Mouse (Mus musculus) intestine, embryonic 16.5 days (tissue): ENCODE data around the gene Dnajb6. TPM values are rescaled to one million over a fixed set of nuclear protein-coding genes. Genes with fewer than 3 reads are reported as not detected.
"Not testable (repeated sequence)": the region's sequence is repeated elsewhere in the genome, so short reads cannot be mapped to it uniquely, and the experiment has no call there.

ENCODE experiments used
- ATAC-seq: fragments of 200-750 bp; cut with Nextera tagmentation; 2 replicates; pipeline ENCODE4 v1.8.0; 2017; ENCODE audit warnings: moderate TSS enrichment, moderate library complexity
- H3K27ac ChIP-seq: fragments of 300-500 bp; sonication (generic); 2 replicates; pipeline ENCODE4 v1.5.1; 2014; ENCODE audit warnings: mild to moderate bottlenecking, low read length
- H3K27me3 ChIP-seq: fragments of 300-500 bp; sonication (generic); replicated peaks from 2 replicates; pipeline ENCODE4 v1.6.1; 2014; ENCODE audit warnings: low read length, control low read depth, mixed read lengths; ENCODE audit not compliant: control insufficient read depth, insufficient read depth
- H3K36me3 ChIP-seq: fragments of 300-500 bp; sonication (generic); 2 replicates; pipeline ENCODE4 v1.6.1; 2014; ENCODE audit warnings: low read length, control low read depth; ENCODE audit not compliant: control insufficient read depth, insufficient read depth
- H3K4me1 ChIP-seq: fragments of 300-500 bp; sonication (generic); 2 replicates; pipeline ENCODE4 v1.6.1; 2014; ENCODE audit warnings: low read length, control low read depth, mixed read lengths; ENCODE audit not compliant: control insufficient read depth, insufficient read depth
- H3K4me2 ChIP-seq: fragments of 300-500 bp; sonication (generic); 2 replicates; pipeline ENCODE4 v1.6.1; 2014; ENCODE audit warnings: low read depth, low read length, control low read depth
- H3K4me3 ChIP-seq: fragments of 300-500 bp; sonication (generic); 2 replicates; pipeline ENCODE4 v1.5.1; 2014; ENCODE audit warnings: mild to moderate bottlenecking, low read length
- H3K9ac ChIP-seq: fragments of 300-500 bp; sonication (generic); 2 replicates; pipeline ENCODE4 v1.6.1; 2014; ENCODE audit warnings: low read depth, low read length
- H3K9me3 ChIP-seq: fragments of 300-500 bp; sonication (generic); 2 replicates; pipeline ENCODE4 v1.6.1; 2016; ENCODE audit warnings: low read length, control low read depth; ENCODE audit not compliant: control insufficient read depth
- WGBS: fragments of 180-500 bp; shearing (Covaris S2); extraction: QIAGEN DNeasy Blood & Tissue Kit; methylation state at CpG from one replicate; pipeline ENCODE4 v1.1.7; 2014; 5-methylcytosine and 5-hydroxymethylcytosine counted together
- polyA plus RNA-seq: library from polyadenylated mRNA; unstranded; fragments of >200 nt; fragmentation: Nextera tagmentation; extraction: Ambion mirVana; gene quantifications from 2 replicates; pipeline ENCODE4 v1.2.1, GENCODE M21; 2015

Gene Dnajb6
- polyA plus RNA-seq, 1 experiment from 2014 or later, result 109 TPM

- Histone ChIP-seq H3K4me1 (no peaks in the 10 kb centered on the region), H3K27me3 (no peaks in the 10 kb centered on the region), H3K9me3 (no peaks in the 10 kb centered on the region), H3K36me3 (peaks cover 9% of the 10 kb centered on the region; the same call in 1 of the 2 replicates), H3K27ac (no peak overlapping the region), H3K9ac (no peak overlapping the region), H3K4me3 (no peak overlapping the region), H3K4me2 (no peak overlapping the region)
- no peak for ATAC-seq
- 69% methylated on average over 5 of the region's 5 CpGs for WGBS
Observed at GRCm38 (mm10) chr5:29775437-29775836, 39.9 kb downstream of the Dnajb6 start.

- Histone ChIP-seq H3K27me3 (no peaks in the 10 kb centered on the region), H3K9ac (no peak overlapping the region), H3K4me3 (no peak overlapping the region), H3K27ac (no peak overlapping the region), H3K4me2 (no peak overlapping the region), H3K36me3 (peaks cover 6% of the 10 kb centered on the region; the same call in 1 of the 2 replicates), H3K4me1 (no peaks in the 10 kb centered on the region), H3K9me3 (no peaks in the 10 kb centered on the region)
- 91% methylated on average over 6 of the region's 6 CpGs for WGBS
- no peak for ATAC-seq
Observed at GRCm38 (mm10) chr5:29778029-29778428, 42.5 kb downstream of the Dnajb6 start.

GRCm38 (mm10) chr5:29779733-29780132, 44.2 kb downstream of the Dnajb6 start:
- not testable (repeated sequence) for H3K4me2 ChIP-seq, H3K9ac ChIP-seq, H3K27me3 ChIP-seq, H3K9me3 ChIP-seq, H3K36me3 ChIP-seq, H3K4me1 ChIP-seq, H3K27ac ChIP-seq, ATAC-seq, H3K4me3 ChIP-seq
- WGBS, result 80% methylated on average over 8 of the region's 9 CpGs

- no peak overlapping the region for H3K9ac ChIP-seq
- 89% methylated on average over 3 of the region's 3 CpGs for WGBS
- H3K27me3 ChIP-seq, result no peaks in the 10 kb centered on the region
- no peak overlapping the region for H3K4me3 ChIP-seq
- H3K4me1 ChIP-seq, result no peaks in the 10 kb centered on the region
- no peak for ATAC-seq
- no peak overlapping the region for H3K4me2 ChIP-seq
- no peaks in the 10 kb centered on the region for H3K9me3 ChIP-seq
- H3K27ac ChIP-seq, result no peak overlapping the region
- H3K36me3 ChIP-seq, result peaks cover 6% of the 10 kb centered on the region; the same call in 1 of the 2 replicates
Observed at GRCm38 (mm10) chr5:29782261-29782660, 46.8 kb downstream of the Dnajb6 start.

GRCm38 (mm10) chr5:29784906-29785305, 49.4 kb downstream of the Dnajb6 start:
- not testable (repeated sequence) for H3K27me3 ChIP-seq, ATAC-seq
- WGBS, result 93% methylated on average over 9 of the region's 13 CpGs

GRCm38 (mm10) chr5:29785953-29786352, 50.5 kb downstream of the Dnajb6 start:
- not testable (repeated sequence) for H3K4me2 ChIP-seq, H3K4me1 ChIP-seq, H3K4me3 ChIP-seq, H3K27me3 ChIP-seq, H3K27ac ChIP-seq, ATAC-seq, H3K9me3 ChIP-seq, H3K9ac ChIP-seq, H3K36me3 ChIP-seq
- WGBS, result 88% methylated on average over 1 of the region's 11 CpGs

More at GRCm38 (mm10) chr5:29784906-29785305, 49.4 kb downstream of the Dnajb6 start:
- H3K36me3 ChIP-seq, H3K4me2 ChIP-seq, H3K27ac ChIP-seq, H3K9ac ChIP-seq, H3K4me3 ChIP-seq, H3K4me1 ChIP-seq, H3K9me3 ChIP-seq: not testable (repeated sequence)

GRCm38 (mm10) chr5:29794933-29795332, 59.4 kb downstream of the Dnajb6 start:
- ATAC-seq, H3K9me3 ChIP-seq, H3K36me3 ChIP-seq, H3K9ac ChIP-seq, H3K4me1 ChIP-seq, H3K27ac ChIP-seq, H3K4me3 ChIP-seq, H3K4me2 ChIP-seq, H3K27me3 ChIP-seq: not testable (repeated sequence)
- 94% methylated on average over 7 of the region's 8 CpGs for WGBS

GRCm38 (mm10) chr5:29808940-29809339, 73.5 kb downstream of the Dnajb6 start:
- Histone ChIP-seq H3K9ac (no peak overlapping the region), H3K4me1 (0 out of 2 replicates have a peak, but pooled peaks cover 5% of the 10 kb centered on the region), H3K27ac (no peak overlapping the region), H3K27me3 (no peaks in the 10 kb centered on the region), H3K9me3 (no peaks in the 10 kb centered on the region), H3K4me3 (no peak overlapping the region), H3K36me3 (no peaks in the 10 kb centered on the region), H3K4me2 (no peak overlapping the region)
- ATAC-seq, result peak; percentile 89
- WGBS, result 97% methylated on average over 1 of the region's 1 CpGs

- not testable (repeated sequence) for H3K27ac ChIP-seq, ATAC-seq, H3K4me1 ChIP-seq, H3K9me3 ChIP-seq, H3K9ac ChIP-seq, H3K27me3 ChIP-seq, H3K36me3 ChIP-seq, H3K4me3 ChIP-seq, H3K4me2 ChIP-seq
- 79% methylated on average over 7 of the region's 7 CpGs for WGBS
Observed at GRCm38 (mm10) chr5:29811377-29811921, 76.0 kb downstream of the Dnajb6 start.
